17 mouse cellular contexts compared by ENCODE assay signal in genomic region chr19:55336441-55336840, GRCm38 (mm10). TPM values are rescaled to one million over a fixed set of nuclear protein-coding genes. Genes with fewer than 3 reads are reported as not detected.
DNase-seq lines count a peak whose midpoint lies in the region; ATAC-seq lines count a peak whose summit lies in the region.
"Had no signal": no experiment of that assay in that cellular context is flagged by ENCODE, and none has a peak within 500 bp of the region (broad histone marks: within the 10 kb centered on the region; RNA-seq: fewer than 3 reads in every experiment).

No protein-coding gene starts in this region.

- H3K4me3 ChIP-seq in kidney, embryonic 16.5 days (ENCODE audit: low read length) = no peak overlapping the region
- H3K4me3 ChIP-seq in midbrain, embryonic 11.5 days (ENCODE audit: low read depth, low read length) = no peak overlapping the region
- H3K4me3 ChIP-seq in midbrain, embryonic 10.5 days = no peak overlapping the region
- H3K4me3 ChIP-seq: forebrain, embryonic 15.5 days; heart, embryonic 15.5 days had no signal

- intact Hi-C loops in heart, postnatal 14 days (cut with DNase I) = loop anchor here (2.0 to 10.0 kb wide), 2 partner anchors 558 to 798 kb away; no protein-coding TSS in a partner anchor

- no peaks in the 10 kb centered on the region for H3K27me3 ChIP-seq in kidney, embryonic 16.5 days (ENCODE audit: insufficient read depth, low read length)
- H3K27me3 ChIP-seq in midbrain, embryonic 11.5 days (ENCODE audit: control insufficient read depth, insufficient read depth, low read length) = no peaks in the 10 kb centered on the region
- no peaks in the 10 kb centered on the region for H3K27me3 ChIP-seq in midbrain, embryonic 10.5 days (ENCODE audit: low read depth, poor library complexity, severe bottlenecking)
- H3K27me3 ChIP-seq: CH12.LX; forebrain, embryonic 15.5 days; heart, embryonic 15.5 days had no signal

- WGBS in kidney, embryonic 16.5 days = 79% methylated on average over 12 of the region's 12 CpGs
- WGBS in midbrain, embryonic 11.5 days = 89% methylated on average over 12 of the region's 12 CpGs
- WGBS in midbrain, embryonic 10.5 days = 93% methylated on average over 12 of the region's 12 CpGs

- no peak overlapping the region for H3K4me2 ChIP-seq in kidney, embryonic 16.5 days (replicated peaks; ENCODE audit: low read depth, low read length)
- no peak overlapping the region for H3K4me2 ChIP-seq in midbrain, embryonic 11.5 days
- H3K4me2 ChIP-seq: forebrain, embryonic 15.5 days; heart, embryonic 15.5 days; liver, embryonic 11.5 days had no signal

- no peaks in the 10 kb centered on the region for H3K4me1 ChIP-seq in kidney, embryonic 16.5 days (ENCODE audit: insufficient read depth, low read length)
- H3K4me1 ChIP-seq in midbrain, embryonic 11.5 days (ENCODE audit: control insufficient read depth, insufficient read depth, low read length) = peaks cover 2% of the 10 kb centered on the region; the same call in 1 of the 2 replicates
- H3K4me1 ChIP-seq in midbrain, embryonic 10.5 days = 0 out of 2 replicates have a peak, but pooled peaks cover 7% of the 10 kb centered on the region

- peaks cover 6% of the 10 kb centered on the region for H3K36me3 ChIP-seq in kidney, embryonic 16.5 days (ENCODE audit: insufficient read depth, low read length)
- no peaks in the 10 kb centered on the region for H3K36me3 ChIP-seq in midbrain, embryonic 11.5 days (ENCODE audit: control insufficient read depth, insufficient read depth, low read length)
- H3K36me3 ChIP-seq in midbrain, embryonic 10.5 days = peaks cover 4% of the 10 kb centered on the region; the same call in 1 of the 2 replicates
- H3K36me3 ChIP-seq: forebrain, embryonic 15.5 days; heart, embryonic 15.5 days had no signal

- no peak for ATAC-seq in kidney, embryonic 16.5 days (ENCODE audit: low FRiP score, low TSS enrichment)
- ATAC-seq in midbrain, embryonic 11.5 days (ENCODE audit: low FRiP score) = 0 out of 2 replicates have a peak, but pooled peaks have one; percentile 48
- ATAC-seq: forebrain, embryonic 15.5 days had no signal

- no peaks in the 10 kb centered on the region for H3K9me3 ChIP-seq in kidney, embryonic 16.5 days (ENCODE audit: low read length)
- H3K9me3 ChIP-seq in midbrain, embryonic 11.5 days (ENCODE audit: control insufficient read depth, low read length) = no peaks in the 10 kb centered on the region
- H3K9me3 ChIP-seq in midbrain, embryonic 10.5 days (replicated peaks) = no peaks in the 10 kb centered on the region
- H3K9me3 ChIP-seq: forebrain, embryonic 15.5 days; heart, embryonic 15.5 days had no signal

- peak; percentile 60 for DNase-seq in kidney, adult 11 months
- DNase-seq in midbrain, embryonic 11.5 days (ENCODE audit: low spot score, missing footprints) = no peak
- no peak for DNase-seq in midbrain, embryonic 10.5 days (ENCODE audit: low spot score)
- peak; percentile 51 for DNase-seq in lung, postnatal 10 days
- no peak for DNase-seq in retina, postnatal 1 day
- DNase-seq in heart, postnatal 14 days = no peak
- no peak for DNase-seq in spleen, postnatal 10 days (ENCODE audit: low spot score in 2 of 2)
- DNase-seq: adrenal gland, postnatal 14 days; cerebellum, adult 11 months; gastrocnemius, postnatal 25 days; thymus, postnatal 4 days had no signal

- no peak overlapping the region for H3K9ac ChIP-seq in kidney, embryonic 16.5 days (replicated peaks; ENCODE audit: low read length)
- no peak overlapping the region for H3K9ac ChIP-seq in midbrain, embryonic 11.5 days (ENCODE audit: low read length)
- H3K9ac ChIP-seq: forebrain, embryonic 15.5 days; heart, embryonic 15.5 days had no signal

- H3K27ac ChIP-seq in kidney, embryonic 16.5 days (ENCODE audit: low read length) = no peak overlapping the region
- H3K27ac ChIP-seq in midbrain, embryonic 11.5 days (ENCODE audit: low read depth, low read length) = no peak overlapping the region
- no peak overlapping the region for H3K27ac ChIP-seq in midbrain, embryonic 10.5 days (replicated peaks)
- H3K27ac ChIP-seq: forebrain, embryonic 15.5 days; heart, embryonic 15.5 days; macrophage had no signal

RNA-seq across cellular contexts. Expression of gene Vti1a, which starts 20.3 kb away (rescaled TPM):
- 28.7 and 30.6 TPM in 2 replicates for polyA plus RNA-seq in kidney, embryonic 16.5 days (2015; fragmentation: Nextera tagmentation; extraction: Ambion mirVana)
- polyA plus RNA-seq in midbrain, embryonic 11.5 days (2014; fragmentation: Nextera tagmentation; extraction: Ambion mirVana) = 27.1 and 28.2 TPM in 2 replicates
- 32.7 and 33.0 TPM in 2 replicates for polyA plus RNA-seq in midbrain, embryonic 10.5 days (2016; fragmentation: Nextera tagmentation; extraction: Ambion mirVana)
- 10 to 100 TPM; 16.0 to 16.7 TPM for total RNA-seq in heart, postnatal 14 days (2021)

RNA-seq across cellular contexts. Expression of gene Zdhhc6, which starts 20.6 kb away (rescaled TPM):
- 111 and 115 TPM in 2 replicates for polyA plus RNA-seq in kidney, embryonic 16.5 days (2015; fragmentation: Nextera tagmentation; extraction: Ambion mirVana)
- 112 and 116 TPM in 2 replicates for polyA plus RNA-seq in midbrain, embryonic 11.5 days (2014; fragmentation: Nextera tagmentation; extraction: Ambion mirVana)
- polyA plus RNA-seq in midbrain, embryonic 10.5 days (2016; fragmentation: Nextera tagmentation; extraction: Ambion mirVana) = 127 and 133 TPM in 2 replicates
- total RNA-seq in heart, postnatal 14 days (2021) = 10 to 100 TPM; 18.8 to 20.4 TPM

Comparison
In these comparisons a context has a peak if more than half of its experiments do, and no peak if none do; other contexts are left out.
1. DNase-seq: peak in kidney, adult 11 months (single experiment) and lung, postnatal 10 days (single experiment); none in midbrain, embryonic 11.5 days (single experiment), midbrain, embryonic 10.5 days (single experiment), retina, postnatal 1 day (single experiment), heart, postnatal 14 days (0 of 2) and spleen, postnatal 10 days (0 of 2).